Mouse (Mus musculus) heart, embryonic 16.5 days (tissue): ENCODE measurements around the gene Mylk. TPM values are rescaled to one million over a fixed set of nuclear protein-coding genes. Genes with fewer than 3 reads are reported as not detected.

Source experiments
- ATAC-seq: fragments of 200-750 bp; cut with Nextera tagmentation; replicated peaks from 2 replicates; pipeline ENCODE4 v1.8.0; 2017; ENCODE audit warnings: moderate number of reproducible peaks; ENCODE audit not compliant: insufficient read depth, low FRiP score; ENCODE audit errors: extremely low read depth
- H3K27ac ChIP-seq: fragments of 300-500 bp; sonication (generic); 2 replicates; pipeline ENCODE4 v1.5.1; 2014; ENCODE audit warnings: mild to moderate bottlenecking, low read length, control low read depth, moderate library complexity
- H3K27me3 ChIP-seq: fragments of 300-500 bp; sonication (generic); 2 replicates; pipeline ENCODE4 v1.6.1; 2014; ENCODE audit warnings: low read length, mixed read lengths; ENCODE audit not compliant: control insufficient read depth, insufficient read depth
- H3K36me3 ChIP-seq: fragments of 300-500 bp; sonication (generic); 2 replicates; pipeline ENCODE4 v1.6.1; 2014; ENCODE audit not compliant: control insufficient read depth, insufficient read depth
- H3K4me1 ChIP-seq: fragments of 300-500 bp; sonication (generic); 2 replicates; pipeline ENCODE4 v1.6.1; 2014; ENCODE audit warnings: low read length, mixed read lengths; ENCODE audit not compliant: control insufficient read depth, insufficient read depth
- H3K4me2 ChIP-seq: fragments of 300-500 bp; sonication (generic); 2 replicates; pipeline ENCODE4 v1.6.1; 2014; ENCODE audit warnings: low read depth, mild to moderate bottlenecking, control low read depth, low read length
- H3K4me3 ChIP-seq: fragments of 300-500 bp; sonication (generic); 2 replicates; pipeline ENCODE4 v1.5.1; 2014; ENCODE audit warnings: mild to moderate bottlenecking, control low read depth, low read length
- H3K9ac ChIP-seq: fragments of 300-500 bp; sonication (generic); 2 replicates; pipeline ENCODE4 v1.6.1; 2014; ENCODE audit warnings: low read length, control low read depth
- H3K9me3 ChIP-seq: fragments of 300-500 bp; sonication (generic); replicated peaks from 2 replicates; pipeline ENCODE4 v1.6.1; 2016; ENCODE audit warnings: low read length; ENCODE audit not compliant: control insufficient read depth
- WGBS: fragments of 180-500 bp; shearing (Covaris S2); extraction: QIAGEN DNeasy Blood & Tissue Kit; methylation state at CpG from one replicate; pipeline ENCODE4 v1.1.7; 2014; 5-methylcytosine and 5-hydroxymethylcytosine counted together
- polyA plus RNA-seq: library from polyadenylated mRNA; unstranded; fragments of >200 nt; fragmentation: Nextera tagmentation; extraction: Ambion mirVana; gene quantifications from 2 replicates; pipeline ENCODE4 v1.2.1, GENCODE M21; 2015

Mylk gene
- polyA plus RNA-seq, 1 experiment from 2014 or later = 14.2 TPM

DNA sequence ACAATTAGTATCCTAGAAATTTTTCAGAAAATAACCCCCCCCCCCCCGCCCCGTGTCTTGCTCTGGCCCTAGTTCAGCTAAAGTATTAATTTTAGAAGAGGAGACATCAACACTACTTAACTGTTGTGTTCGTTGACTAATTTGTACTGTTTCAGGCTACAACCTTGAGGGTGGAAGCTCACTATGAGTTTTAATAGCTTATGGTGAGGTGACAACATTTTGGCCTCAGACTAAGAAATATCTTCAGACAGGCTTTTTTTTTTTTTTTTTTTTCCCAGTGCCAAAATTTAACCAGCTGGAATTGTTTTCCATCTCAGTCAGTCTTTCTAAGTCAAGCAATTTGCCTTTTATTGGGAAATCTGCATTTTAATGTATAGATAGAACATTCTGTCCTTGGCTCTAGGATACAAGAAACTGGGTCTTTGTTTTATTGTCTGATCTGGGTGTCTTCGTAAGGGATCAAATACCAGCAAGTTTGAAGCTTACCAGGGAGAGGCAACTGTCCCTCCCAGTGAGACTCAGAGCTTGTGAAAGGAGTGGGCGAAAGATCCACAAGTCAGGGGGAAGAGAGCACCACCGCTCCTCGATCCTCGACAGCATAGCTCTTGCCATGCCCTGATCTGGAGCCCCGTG is 19.1 kb downstream of the Mylk start:
- Histone ChIP-seq H3K4me1 (no peaks in the 10 kb centered on the region), H3K9me3 (0 out of 2 replicates have a peak, but pooled peaks cover 2% of the 10 kb centered on the region), H3K27me3 (no peaks in the 10 kb centered on the region), H3K4me2 (no peak overlapping the region), H3K27ac (no peak overlapping the region), H3K9ac (no peak overlapping the region), H3K4me3 (no peak overlapping the region), H3K36me3 (no peaks in the 10 kb centered on the region)
- ATAC-seq = no peak
- 77% methylated on average over 9 of the region's 9 CpGs for WGBS

DNA sequence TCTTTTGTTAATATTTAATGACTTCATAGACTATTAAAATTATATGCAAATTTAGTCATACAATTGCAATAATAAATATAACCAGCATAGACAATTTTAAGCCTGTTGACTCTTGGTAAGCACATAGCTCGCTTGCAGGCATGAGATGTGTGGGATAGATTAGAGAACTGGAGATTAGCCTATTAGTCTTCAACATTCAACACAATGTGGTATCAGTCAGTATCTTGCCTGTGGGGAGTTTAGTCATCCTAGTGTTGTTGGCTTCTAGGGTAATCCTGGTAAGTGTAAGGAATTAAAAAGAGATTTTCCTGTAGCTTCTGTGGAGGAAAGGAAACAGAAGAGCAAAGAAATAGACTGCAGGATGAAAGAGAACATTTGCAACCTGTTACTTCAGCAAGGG is 20.7 kb downstream of the Mylk start:
- Histone ChIP-seq H3K4me2 (no peak overlapping the region), H3K4me3 (no peak overlapping the region), H3K9ac (no peak overlapping the region), H3K27ac (no peak overlapping the region), H3K27me3 (no peaks in the 10 kb centered on the region), H3K4me1 (no peaks in the 10 kb centered on the region), H3K36me3 (no peaks in the 10 kb centered on the region), H3K9me3 (0 out of 2 replicates have a peak, but pooled peaks cover 2% of the 10 kb centered on the region)
- ATAC-seq = no peak
- WGBS = 78% methylated on average over 1 of the region's 1 CpGs

DNA sequence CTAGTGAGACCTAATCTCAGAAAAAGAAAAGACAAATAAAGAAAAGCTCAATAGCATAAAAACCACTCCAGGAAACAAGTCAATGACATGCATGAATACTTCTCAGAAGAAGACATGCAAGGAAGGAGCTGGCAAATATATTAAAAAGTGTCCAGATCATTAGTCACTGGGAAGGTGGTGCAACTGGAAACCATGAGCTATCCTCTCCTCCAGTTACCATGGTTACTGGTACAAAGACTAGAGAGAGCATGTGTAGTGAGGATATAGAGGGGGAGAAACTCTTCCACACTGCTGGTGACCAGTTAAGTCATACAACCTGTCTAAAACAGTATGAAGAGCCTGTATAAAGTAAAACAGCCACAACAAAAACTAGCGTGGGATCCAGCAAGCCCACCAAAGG is 21.2 kb downstream of the Mylk start:
- Histone ChIP-seq H3K36me3 (no peaks in the 10 kb centered on the region), H3K4me3 (no peak overlapping the region), H3K27me3 (no peaks in the 10 kb centered on the region), H3K9me3 (0 out of 2 replicates have a peak, but pooled peaks cover 2% of the 10 kb centered on the region), H3K4me1 (no peaks in the 10 kb centered on the region), H3K4me2 (no peak overlapping the region), H3K27ac (no peak overlapping the region), H3K9ac (no peak overlapping the region)
- WGBS = 78% methylated on average over 1 of the region's 1 CpGs
- no peak for ATAC-seq

DNA sequence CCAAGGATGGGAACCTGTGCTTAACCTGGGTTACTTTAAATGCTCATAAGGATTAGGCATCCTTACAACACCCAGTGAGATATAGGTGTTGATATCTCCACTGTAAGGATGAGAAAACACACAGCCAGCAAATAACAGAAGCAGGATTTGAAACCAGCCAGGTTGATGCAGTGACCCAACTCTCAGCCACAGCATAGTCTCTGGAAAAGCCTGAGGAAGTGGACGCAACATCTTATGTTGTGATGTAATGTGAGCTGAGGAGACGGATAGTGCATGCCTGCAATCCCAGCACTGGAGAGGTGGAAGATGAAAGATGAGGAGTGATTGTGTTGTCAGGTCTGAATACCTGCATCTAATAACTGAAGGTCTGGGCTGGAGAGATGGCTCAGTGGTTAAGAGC is 22.4 kb downstream of the Mylk start:
- Histone ChIP-seq H3K36me3 (no peaks in the 10 kb centered on the region), H3K4me1 (no peaks in the 10 kb centered on the region), H3K4me3 (no peak overlapping the region), H3K9me3 (0 out of 2 replicates have a peak, but pooled peaks cover 2% of the 10 kb centered on the region), H3K4me2 (no peak overlapping the region), H3K27me3 (no peaks in the 10 kb centered on the region), H3K9ac (no peak overlapping the region), H3K27ac (no peak overlapping the region)
- 92% methylated on average over 2 of the region's 2 CpGs for WGBS
- ATAC-seq = no peak

DNA sequence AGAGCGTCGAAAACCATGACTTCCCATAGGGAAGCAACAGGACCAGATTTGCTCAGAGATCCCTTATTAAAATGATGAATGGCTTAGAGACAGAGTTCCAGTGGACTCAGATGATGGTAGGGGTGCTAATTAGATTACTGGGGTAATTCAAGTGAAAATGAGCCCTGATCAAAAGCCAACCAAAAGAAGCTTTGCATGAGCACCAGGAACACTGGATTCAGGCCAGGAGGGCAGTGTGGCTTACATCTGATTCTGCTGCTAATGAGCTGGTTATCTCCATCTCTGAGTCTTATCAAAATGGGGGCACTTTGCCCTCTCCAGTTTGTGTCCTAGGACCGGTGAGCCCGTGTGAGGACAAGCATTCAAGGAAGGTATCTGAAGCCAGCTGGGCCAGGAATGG is 23.4 kb downstream of the Mylk start:
- H3K27ac ChIP-seq = no peak overlapping the region
- H3K4me2 ChIP-seq = no peak overlapping the region
- H3K36me3 ChIP-seq = no peaks in the 10 kb centered on the region
- 0 out of 2 replicates have a peak, but pooled peaks cover 2% of the 10 kb centered on the region for H3K9me3 ChIP-seq
- no peaks in the 10 kb centered on the region for H3K27me3 ChIP-seq
- H3K4me3 ChIP-seq = no peak overlapping the region
- ATAC-seq = no peak
- H3K4me1 ChIP-seq = no peaks in the 10 kb centered on the region
- 54% methylated on average over 4 of the region's 4 CpGs for WGBS
- H3K9ac ChIP-seq = no peak overlapping the region

DNA sequence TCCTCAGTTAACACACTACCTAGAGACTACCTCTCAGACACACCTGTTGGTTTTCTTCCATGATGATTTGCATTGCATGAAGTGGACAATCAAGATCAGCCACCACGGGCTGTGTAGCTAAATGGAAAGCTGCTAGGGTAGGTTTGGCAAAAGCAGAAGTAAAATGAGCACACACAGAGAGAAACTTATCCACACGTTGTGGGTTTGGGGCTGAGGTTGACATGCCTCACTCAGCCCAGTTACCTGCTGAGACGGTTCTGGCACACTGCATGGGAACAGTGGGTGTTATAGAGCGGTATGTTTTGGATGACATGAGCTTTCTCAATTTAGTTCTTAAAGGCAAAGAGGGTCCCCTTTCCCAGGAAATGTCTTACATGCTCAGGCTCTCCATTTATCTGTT is 25.1 kb downstream of the Mylk start:
- H3K9ac ChIP-seq = no peak overlapping the region
- ATAC-seq = no peak
- H3K4me1 ChIP-seq = no peaks in the 10 kb centered on the region
- H3K9me3 ChIP-seq = 0 out of 2 replicates have a peak, but pooled peaks cover 2% of the 10 kb centered on the region
- H3K36me3 ChIP-seq = no peaks in the 10 kb centered on the region
- H3K27me3 ChIP-seq = no peaks in the 10 kb centered on the region
- WGBS = 77% methylated on average over 4 of the region's 4 CpGs
- H3K4me2 ChIP-seq = no peak overlapping the region
- no peak overlapping the region for H3K4me3 ChIP-seq
- no peak overlapping the region for H3K27ac ChIP-seq

DNA sequence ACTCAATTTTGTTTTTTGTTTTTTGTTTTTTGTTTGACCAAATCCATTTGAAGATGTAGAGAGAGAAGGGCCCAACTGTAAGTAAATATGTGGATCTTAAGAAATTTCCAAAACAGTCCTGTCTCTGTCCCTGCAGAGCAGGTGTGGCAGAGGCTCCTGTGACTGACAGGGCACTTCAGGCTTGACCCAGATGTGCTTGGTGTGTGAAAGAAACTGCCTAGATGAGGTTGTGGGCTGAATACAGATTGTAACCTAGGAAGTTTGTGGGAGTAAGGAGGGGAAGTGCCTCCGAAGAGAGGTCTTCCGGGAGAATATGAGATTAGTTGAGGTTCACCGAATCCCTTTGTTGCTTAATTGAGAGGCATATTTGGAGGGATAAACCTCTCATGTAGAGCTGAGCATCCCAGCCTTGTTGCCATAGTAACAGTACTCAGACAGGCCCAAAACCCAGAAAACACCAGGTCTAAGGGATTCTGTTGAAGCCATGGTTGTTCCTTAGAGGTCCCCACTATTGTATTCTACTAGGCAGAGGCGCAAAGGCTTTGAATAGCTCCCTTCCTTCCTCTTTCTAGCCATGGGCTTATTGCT is 27.5 kb downstream of the Mylk start:
- Histone ChIP-seq H3K4me2 (no peak overlapping the region), H3K4me1 (no peaks in the 10 kb centered on the region), H3K36me3 (no peaks in the 10 kb centered on the region), H3K27ac (no peak overlapping the region), H3K4me3 (no peak overlapping the region), H3K9ac (no peak overlapping the region), H3K27me3 (no peaks in the 10 kb centered on the region), H3K9me3 (no peaks in the 10 kb centered on the region)
- no peak for ATAC-seq
- 69% methylated on average over 4 of the region's 4 CpGs for WGBS

DNA sequence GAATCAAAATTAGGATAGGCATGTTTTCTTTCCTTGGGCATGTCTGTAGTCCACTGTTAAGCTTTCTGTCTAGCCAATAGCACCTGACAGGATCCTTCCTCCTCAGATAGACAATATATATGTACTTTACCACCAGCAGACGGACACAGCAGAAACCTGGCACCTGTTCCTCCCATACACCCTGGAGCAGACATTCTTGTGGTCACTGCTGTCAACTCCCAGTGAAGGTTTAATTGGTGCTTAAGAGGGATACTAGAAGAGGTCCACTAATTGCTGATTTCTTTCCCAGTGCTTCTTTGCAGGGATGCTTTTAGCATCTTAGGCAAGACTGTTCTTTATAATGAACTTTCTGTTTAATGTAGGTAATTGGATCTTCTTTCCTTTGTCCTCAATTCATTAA is 37.4 kb downstream of the Mylk start:
- Histone ChIP-seq H3K4me2 (no peak overlapping the region), H3K27me3 (no peaks in the 10 kb centered on the region), H3K4me3 (no peak overlapping the region), H3K9ac (no peak overlapping the region), H3K27ac (no peak overlapping the region), H3K36me3 (no peaks in the 10 kb centered on the region), H3K4me1 (no peaks in the 10 kb centered on the region), H3K9me3 (no peaks in the 10 kb centered on the region; the same call in 1 of the 2 replicates)
- ATAC-seq = no peak
- 63% methylated on average over 1 of the region's 1 CpGs for WGBS

DNA sequence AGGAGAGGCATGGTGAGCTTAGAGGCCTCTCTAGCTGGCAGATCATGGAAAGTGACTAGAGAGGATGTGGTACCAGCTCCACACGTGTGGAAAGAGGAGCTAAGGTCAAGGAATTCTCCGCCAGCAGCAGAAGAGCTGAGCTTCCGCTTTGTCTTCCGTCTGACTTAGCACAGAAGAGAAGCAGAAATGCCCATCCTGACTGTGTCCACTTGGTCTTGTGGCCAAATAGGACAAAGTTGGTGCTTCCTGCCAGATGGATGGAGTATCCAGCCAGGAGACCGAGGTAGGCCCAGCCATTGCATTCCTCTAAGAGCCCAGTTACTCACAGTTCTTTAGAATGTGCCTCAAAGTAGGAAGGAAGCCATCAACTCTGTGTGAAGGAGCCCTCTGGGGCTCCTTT is 38.5 kb downstream of the Mylk start:
- no peaks in the 10 kb centered on the region for H3K27me3 ChIP-seq
- no peak overlapping the region for H3K4me2 ChIP-seq

More for the DNA sequence above, 38.5 kb downstream of the Mylk start:
- no peak for ATAC-seq
- 85% methylated on average over 5 of the region's 5 CpGs for WGBS
- H3K27ac ChIP-seq = no peak overlapping the region
- no peaks in the 10 kb centered on the region for H3K4me1 ChIP-seq
- H3K9me3 ChIP-seq = no peaks in the 10 kb centered on the region; the same call in 1 of the 2 replicates
- H3K9ac ChIP-seq = no peak overlapping the region
- no peak overlapping the region for H3K4me3 ChIP-seq
- no peaks in the 10 kb centered on the region for H3K36me3 ChIP-seq
